Mouse (Mus musculus) spleen, adult 2 months (tissue): ENCODE measurements around the gene Nhsl2.

Experiments
- CTCF ChIP-seq: fragments of 200-500 bp; IDR thresholded peaks from 2 replicates; pipeline ENCODE4 v1.5.1; 2011; ENCODE audit warnings: mild to moderate bottlenecking, inconsistent platforms; ENCODE audit not compliant: insufficient read depth, insufficient read length, insufficient replicate concordance; ENCODE audit errors: extremely low read depth
- POLR2A ChIP-seq: fragments of 200-500 bp; IDR thresholded peaks from 2 replicates; pipeline ENCODE4 v1.6.1; 2011; ENCODE audit warnings: low read depth, low read length, inconsistent platforms

DNA sequence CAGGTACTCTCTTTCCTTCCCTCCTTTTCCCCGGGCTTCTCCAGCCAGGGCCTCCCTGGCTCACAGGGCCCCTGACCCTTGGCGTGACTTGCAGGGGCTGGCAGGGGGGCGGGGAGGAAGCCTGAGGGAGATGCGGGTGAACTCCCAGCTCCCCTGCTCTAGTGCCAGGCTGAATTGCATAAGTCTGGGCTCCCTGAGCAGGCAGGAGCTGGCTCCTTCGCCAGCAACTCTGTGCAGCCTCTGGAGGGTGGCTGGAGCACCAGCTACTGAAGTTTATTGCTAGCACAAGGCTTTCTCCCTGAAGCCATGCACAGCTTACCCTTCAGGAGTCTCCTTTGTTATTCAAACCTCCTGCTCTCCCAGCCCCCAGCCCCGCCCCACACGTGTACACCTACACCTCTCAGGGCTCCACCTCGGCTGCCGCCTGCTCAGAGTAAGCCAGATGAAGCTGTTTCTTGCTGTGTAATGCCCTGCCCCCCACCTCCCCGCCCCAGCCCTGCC is 156.0 kb downstream of the Nhsl2 start:
- TF ChIP-seq POLR2A (no peak), CTCF (no peak)
